Mouse (Mus musculus) forebrain, embryonic 11.5 days (tissue): ENCODE measurements around the gene Cma2. TPM values are rescaled to one million over a fixed set of nuclear protein-coding genes. Genes with fewer than 3 reads are reported as not detected.
A peak's percentile ranks its signal among the peaks of the same experiment; 100 is the strongest.
"Not testable (repeated sequence)": the region's sequence is repeated elsewhere in the genome, so short reads cannot be mapped to it uniquely, and the experiment has no call there.

Experiments
- ATAC-seq: fragments of 200-750 bp; cut with Nextera tagmentation; replicated peaks from 2 replicates; pipeline ENCODE4 v1.8.0; 2017; ENCODE audit warnings: moderate TSS enrichment; ENCODE audit not compliant: low FRiP score
- DNase-seq: peaks from one replicate; pipeline ENCODE4 v3.0.0-alpha.2; 2017; ENCODE audit warnings: low spot score
- H3K27ac ChIP-seq: fragments of 300-500 bp; sonication (generic); 2 replicates; pipeline ENCODE4 v1.5.1; 2014; ENCODE audit warnings: low read depth, low read length
- H3K27me3 ChIP-seq: fragments of 300-500 bp; sonication (generic); 2 replicates; pipeline ENCODE4 v1.6.1; 2014; ENCODE audit warnings: mild to moderate bottlenecking, low read length, mixed read lengths; ENCODE audit not compliant: control insufficient read depth, insufficient read depth
- H3K36me3 ChIP-seq: fragments of 300-500 bp; sonication (generic); 2 replicates; pipeline ENCODE4 v1.6.1; 2014; ENCODE audit warnings: mild to moderate bottlenecking, low read length, moderate library complexity, mixed read lengths; ENCODE audit not compliant: control insufficient read depth, insufficient read depth
- H3K4me1 ChIP-seq: fragments of 300-500 bp; sonication (generic); replicated peaks from 2 replicates; pipeline ENCODE4 v1.6.1; 2014; ENCODE audit warnings: low read length, mixed read lengths; ENCODE audit not compliant: control insufficient read depth, insufficient read depth
- H3K4me2 ChIP-seq: fragments of 300-500 bp; sonication (generic); 2 replicates; pipeline ENCODE4 v1.6.1; 2014; ENCODE audit warnings: low read depth, mild to moderate bottlenecking, low read length, moderate library complexity, mixed read lengths; ENCODE audit not compliant: severe bottlenecking
- H3K4me3 ChIP-seq: fragments of 300-500 bp; sonication (generic); 2 replicates; pipeline ENCODE4 v1.5.1; 2014; ENCODE audit warnings: low read depth, low read length
- H3K9ac ChIP-seq: fragments of 300-500 bp; sonication (generic); 2 replicates; pipeline ENCODE4 v1.6.1; 2014; ENCODE audit warnings: low read length
- H3K9me3 ChIP-seq: fragments of 300-500 bp; sonication (generic); 2 replicates; pipeline ENCODE4 v1.6.1; 2016; ENCODE audit warnings: low read length, mixed read lengths; ENCODE audit not compliant: control insufficient read depth
- WGBS: fragments of 180-500 bp; shearing (Covaris S2); extraction: QIAGEN DNeasy Blood & Tissue Kit; methylation state at CpG from one replicate; pipeline ENCODE4 v1.1.7; 2014; 5-methylcytosine and 5-hydroxymethylcytosine counted together
- polyA plus RNA-seq: library from polyadenylated mRNA; unstranded; fragments of >200 nt; fragmentation: Nextera tagmentation; extraction: Ambion mirVana; gene quantifications from 2 replicates; pipeline ENCODE4 v1.2.1, GENCODE M21; 2014

Cma2 gene
- polyA plus RNA-seq, 1 experiment from 2014 or later: not detected

DNA sequence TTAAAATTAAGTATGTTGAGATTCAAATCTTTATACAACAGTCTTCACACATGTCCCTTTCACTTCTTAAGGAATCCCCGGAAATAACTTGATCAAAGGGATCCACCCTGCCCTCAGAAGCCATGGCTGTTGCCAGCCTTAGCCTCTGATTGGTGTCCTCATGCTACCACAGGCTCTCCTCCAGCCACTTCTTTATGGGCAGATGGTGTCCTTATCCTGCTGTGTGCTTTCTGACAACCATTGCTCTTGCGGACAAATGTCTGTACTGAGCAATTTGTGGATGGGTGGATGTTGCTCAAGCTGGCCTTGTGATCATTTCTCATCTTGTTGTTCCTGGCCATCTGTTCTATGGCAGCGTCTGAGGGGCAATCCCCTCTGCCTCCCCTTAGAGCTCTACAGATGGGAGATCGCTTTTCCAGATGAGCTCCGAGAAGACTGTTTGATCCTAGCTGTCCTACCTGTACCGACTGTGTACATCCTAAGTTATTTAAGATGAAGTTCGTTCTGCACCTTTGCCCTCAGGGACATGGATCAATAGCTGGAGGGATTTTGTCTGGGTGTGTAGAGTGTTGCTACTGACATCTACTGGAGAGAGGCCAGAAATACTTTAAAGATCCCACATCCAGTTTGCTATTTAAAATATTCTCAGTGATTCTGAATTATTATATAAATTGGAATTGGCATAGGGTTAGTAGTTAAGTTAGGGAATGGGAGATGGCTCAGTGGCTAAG lies 10.5 kb upstream of the Cma2 start:
- Histone ChIP-seq H3K4me3 (no peak overlapping the region), H3K9ac (no peak overlapping the region), H3K27ac (no peak overlapping the region), H3K4me2 (no peak overlapping the region), H3K27me3 (no peaks in the 10 kb centered on the region), H3K9me3 (no peaks in the 10 kb centered on the region), H3K36me3 (no peaks in the 10 kb centered on the region), H3K4me1 (no peaks in the 10 kb centered on the region)
- no peak for DNase-seq
- 57% methylated on average over 7 of the region's 7 CpGs for WGBS
- no peak for ATAC-seq

DNA sequence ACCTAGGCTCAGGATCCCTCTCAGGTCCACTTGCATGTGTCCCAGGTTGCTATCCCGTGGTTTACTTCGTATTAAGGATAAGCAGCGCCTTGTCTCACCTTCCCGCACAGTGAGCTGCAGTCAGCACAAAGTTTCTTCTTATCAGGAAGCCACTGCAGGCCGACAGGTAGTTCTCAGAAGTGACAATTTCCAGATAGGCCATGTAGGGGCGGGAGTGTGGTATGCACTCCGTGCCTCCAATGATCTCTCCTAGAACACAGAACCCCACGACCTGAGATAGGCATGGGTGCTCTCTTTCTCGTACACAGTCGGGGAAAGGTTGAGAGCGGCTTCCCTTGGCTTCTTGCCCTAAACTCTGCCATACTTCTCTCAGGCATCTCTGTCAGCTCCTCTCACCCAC lies 7.2 kb upstream of the Cma2 start:
- no peak overlapping the region for H3K4me2 ChIP-seq
- H3K27ac ChIP-seq: no peak overlapping the region
- H3K4me3 ChIP-seq: no peak overlapping the region
- no peaks in the 10 kb centered on the region for H3K36me3 ChIP-seq
- 87% methylated on average over 11 of the region's 11 CpGs for WGBS
- no peaks in the 10 kb centered on the region for H3K9me3 ChIP-seq
- H3K27me3 ChIP-seq: no peaks in the 10 kb centered on the region
- no peak for ATAC-seq
- no peaks in the 10 kb centered on the region for H3K4me1 ChIP-seq
- no peak overlapping the region for H3K9ac ChIP-seq
- no peak for DNase-seq

DNA sequence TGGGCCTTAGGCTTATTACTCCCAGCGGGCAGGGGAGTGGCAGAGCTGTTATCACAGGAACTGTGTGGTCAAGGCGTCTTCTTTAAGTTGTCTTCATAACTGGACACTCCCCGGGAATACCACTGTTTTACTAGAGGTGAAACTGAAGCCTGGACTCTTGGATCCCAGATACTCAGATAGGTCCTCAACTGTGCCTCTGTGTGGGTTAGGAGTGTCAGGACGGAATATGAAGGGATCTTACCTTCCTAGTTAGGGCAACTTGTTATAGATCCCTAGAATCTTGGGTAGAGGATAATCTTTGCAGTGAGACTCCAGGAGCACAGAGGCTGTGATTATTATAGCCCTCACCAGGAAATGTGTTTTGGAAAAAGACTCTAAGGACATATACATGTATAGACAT lies 6.2 kb upstream of the Cma2 start, which contains the start of gene Cma1:
Gene Cma1, minus strand, starts transcription at position 101 of the 400 bp plus-strand sequence.
- WGBS: 80% methylated on average over 4 of the region's 4 CpGs
- DNase-seq (no peak), ATAC-seq (no peak)
- Histone ChIP-seq H3K36me3 (no peaks in the 10 kb centered on the region), H3K4me1 (no peaks in the 10 kb centered on the region), H3K9ac (no peak within 1 kb of the TSS), H3K27ac (no peak within 1 kb of the TSS), H3K4me3 (no peak within 1 kb of the TSS), H3K4me2 (no peak within 1 kb of the TSS), H3K27me3 (no peaks in the 10 kb centered on the region), H3K9me3 (no peaks in the 10 kb centered on the region)

DNA sequence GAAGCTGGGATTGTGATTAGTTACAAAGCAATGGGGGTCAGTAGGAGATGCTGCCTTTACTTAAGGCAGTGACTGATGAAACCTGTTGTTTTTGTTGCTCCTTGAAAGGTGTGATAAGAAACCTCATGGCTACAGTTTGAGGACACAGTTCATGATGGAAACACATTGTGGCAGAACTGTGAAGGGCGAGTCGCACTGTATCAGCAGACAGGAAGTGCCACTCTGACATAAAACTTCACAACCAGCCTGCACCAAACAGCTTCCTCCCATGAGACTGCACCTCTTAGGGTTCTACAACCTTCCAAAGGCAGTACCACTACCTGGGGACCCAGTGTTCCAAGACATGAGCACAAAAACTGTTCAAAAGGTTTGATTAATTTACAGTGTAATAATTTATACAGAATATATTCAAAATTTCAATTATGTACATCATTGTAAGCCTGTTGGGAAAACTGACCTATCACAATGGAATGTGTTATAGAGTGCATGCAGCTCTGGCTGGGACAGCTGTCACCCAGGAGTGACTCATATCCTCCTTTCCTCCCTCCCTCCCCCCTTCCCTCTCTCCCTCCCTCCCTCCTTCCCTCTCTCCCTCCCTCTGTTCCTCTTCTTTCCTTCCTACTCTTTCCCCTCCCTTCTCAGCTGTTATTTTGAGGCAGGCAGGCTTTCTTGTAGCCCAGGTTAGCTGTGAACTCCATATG lies 4.4 kb upstream of the Cma2 start:
- ATAC-seq: no peak
- WGBS: 83% methylated on average over 2 of the region's 2 CpGs

DNA sequence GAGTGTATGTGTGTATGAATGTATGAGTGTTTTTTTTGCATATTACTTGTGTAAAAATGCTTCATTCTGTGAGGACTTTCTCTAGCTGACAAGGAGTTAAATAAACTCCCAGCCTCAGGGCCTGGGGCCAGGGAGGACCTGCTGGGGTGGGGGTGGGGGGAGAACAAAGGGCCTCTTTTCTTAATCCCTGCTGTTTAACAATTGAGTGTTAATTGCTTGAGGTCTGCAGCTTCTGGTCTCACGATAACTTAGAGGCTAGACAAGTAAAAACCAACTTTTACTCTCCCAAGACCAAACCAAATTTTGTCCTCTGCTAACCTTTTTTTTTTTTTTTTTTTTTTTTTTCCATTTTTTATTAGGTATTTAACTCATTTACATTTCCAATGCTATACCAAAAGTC lies 12.5 kb downstream of the Cma2 start:
- Histone ChIP-seq H3K27me3 (no peaks in the 10 kb centered on the region), H3K4me2 (no peak overlapping the region), H3K9me3 (no peaks in the 10 kb centered on the region), H3K4me1 (no peaks in the 10 kb centered on the region), H3K36me3 (no peaks in the 10 kb centered on the region), H3K4me3 (no peak overlapping the region), H3K27ac (peak overlapping the region; percentile 72), H3K9ac (no peak overlapping the region)
- DNase-seq (peak; percentile 80), ATAC-seq (peak; percentile 83)
- WGBS: 0% methylated on average over 1 of the region's 1 CpGs

More for the DNA sequence above, 4.4 kb upstream of the Cma2 start:
- Histone ChIP-seq H3K4me3 (no peak overlapping the region), H3K9ac (no peak overlapping the region), H3K27me3 (no peaks in the 10 kb centered on the region), H3K9me3 (no peaks in the 10 kb centered on the region), H3K4me2 (no peak overlapping the region), H3K36me3 (no peaks in the 10 kb centered on the region), H3K27ac (no peak overlapping the region), H3K4me1 (no peaks in the 10 kb centered on the region)
- no peak for DNase-seq

DNA sequence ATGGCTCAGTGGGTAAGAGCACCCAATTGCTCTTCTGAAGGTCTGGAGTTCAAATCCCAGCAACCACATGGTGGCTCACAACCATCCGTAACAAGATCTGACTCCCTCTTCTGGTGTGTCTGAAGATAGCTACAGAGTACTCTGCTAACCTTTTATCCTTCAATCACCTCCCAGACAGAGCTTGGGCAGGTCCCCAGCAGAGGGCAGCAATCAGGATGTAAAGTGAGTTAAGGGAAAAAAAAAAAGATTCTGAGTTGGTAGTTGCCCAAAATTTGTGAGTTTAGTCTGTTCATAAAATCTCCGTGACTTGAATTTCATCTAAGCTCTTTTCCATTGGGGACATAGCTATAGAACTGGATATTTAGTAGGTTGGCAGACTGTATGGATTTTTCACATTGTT lies 13.1 kb downstream of the Cma2 start:
- ATAC-seq, H3K36me3 ChIP-seq, H3K4me3 ChIP-seq, H3K27me3 ChIP-seq, H3K4me1 ChIP-seq, H3K4me2 ChIP-seq, H3K9me3 ChIP-seq, H3K9ac ChIP-seq: not testable (repeated sequence)
- 36% methylated on average over 2 of the region's 2 CpGs for WGBS
- H3K27ac ChIP-seq: peak overlapping the region; percentile 37; the same call in 1 of the 2 replicates
- peak; percentile 65 for DNase-seq

DNA sequence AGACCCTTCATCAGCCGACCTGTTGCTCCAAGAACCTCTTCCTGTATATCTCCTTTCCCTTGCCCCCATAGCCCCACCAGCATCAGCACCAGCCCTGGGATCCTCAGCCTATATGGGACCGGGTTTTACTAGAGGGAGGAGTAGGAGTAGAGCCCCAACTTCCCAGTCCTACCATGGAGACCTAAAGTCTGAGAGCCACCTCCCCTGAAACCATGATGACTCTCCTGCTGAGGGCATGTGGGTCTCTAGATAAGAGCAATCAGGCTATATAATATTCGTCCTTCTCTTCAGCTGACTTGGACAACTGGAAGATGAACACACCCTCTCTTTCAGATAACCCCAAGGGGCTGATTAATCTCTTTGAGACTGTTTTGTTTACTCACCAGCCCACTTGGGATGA lies 36.7 kb downstream of the Cma2 start:
- 83% methylated on average over 1 of the region's 3 CpGs for WGBS
- ATAC-seq, H3K27me3 ChIP-seq: not testable (repeated sequence)

DNA sequence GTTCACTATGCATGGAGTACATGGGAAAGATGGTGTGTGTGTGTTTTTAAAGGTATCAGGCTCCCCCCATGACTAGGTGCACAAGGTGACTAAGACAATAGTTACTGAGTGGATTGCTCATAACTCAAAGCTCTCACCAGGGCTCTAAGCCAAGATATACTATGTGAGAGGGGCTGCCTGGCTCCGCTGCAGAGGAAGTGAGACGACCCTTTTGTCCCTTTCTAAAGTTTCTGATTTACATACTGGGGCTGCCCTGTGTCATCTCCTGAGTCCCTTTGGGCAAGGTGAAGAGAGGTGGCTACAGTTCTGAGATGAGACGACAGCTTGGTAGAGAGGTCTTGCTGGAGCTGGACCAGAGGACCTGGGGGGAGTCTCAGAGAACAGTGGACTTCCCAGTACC lies 62.4 kb downstream of the Cma2 start:
- Histone ChIP-seq H3K4me2 (no peak overlapping the region), H3K4me1 (no peaks in the 10 kb centered on the region), H3K27ac (no peak overlapping the region), H3K9ac (no peak overlapping the region), H3K27me3 (no peaks in the 10 kb centered on the region), H3K9me3 (no peaks in the 10 kb centered on the region), H3K4me3 (no peak overlapping the region), H3K36me3 (no peaks in the 10 kb centered on the region)
- ATAC-seq (no peak), DNase-seq (no peak)
- 65% methylated on average over 3 of the region's 3 CpGs for WGBS

More for the DNA sequence above, 36.7 kb downstream of the Cma2 start:
- H3K4me1 ChIP-seq, H3K4me2 ChIP-seq, H3K9me3 ChIP-seq, H3K27ac ChIP-seq, H3K9ac ChIP-seq, H3K4me3 ChIP-seq, H3K36me3 ChIP-seq, DNase-seq: not testable (repeated sequence)

DNA sequence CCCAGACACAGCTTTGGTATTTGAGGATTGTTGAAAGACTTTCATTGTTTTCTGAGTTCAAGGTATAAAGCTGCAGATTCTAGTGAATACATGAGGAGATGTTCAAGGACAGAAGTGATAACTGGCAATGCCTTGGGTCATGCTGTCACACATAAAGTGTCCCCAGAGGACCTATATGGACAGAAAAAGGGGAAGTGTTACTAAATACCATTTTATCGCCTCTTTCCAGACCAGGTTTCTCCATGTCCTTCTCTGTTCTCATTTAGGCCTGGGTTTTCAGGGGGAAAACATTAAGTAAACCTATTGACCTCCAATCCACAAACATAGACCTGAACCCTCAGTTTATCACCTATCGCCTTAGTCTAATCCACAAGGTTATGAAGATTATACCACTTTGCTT lies 63.1 kb downstream of the Cma2 start:
- WGBS: 92% methylated on average over 2 of the region's 2 CpGs
- ATAC-seq (no peak), DNase-seq (no peak)
- no peak overlapping the region for H3K4me2 ChIP-seq
- no peak overlapping the region for H3K27ac ChIP-seq
- no peaks in the 10 kb centered on the region for H3K4me1 ChIP-seq
- no peaks in the 10 kb centered on the region for H3K27me3 ChIP-seq
- H3K9me3 ChIP-seq: no peaks in the 10 kb centered on the region
- H3K36me3 ChIP-seq: no peaks in the 10 kb centered on the region
- H3K4me3 ChIP-seq: no peak overlapping the region
- no peak overlapping the region for H3K9ac ChIP-seq
